Mouse (Mus musculus) liver, embryonic 16.5 days (tissue): Measurements from ENCODE around the gene Atp13a4. TPM values are rescaled to one million over a fixed set of nuclear protein-coding genes. Genes with fewer than 3 reads are reported as not detected.

Experiments used
- ATAC-seq: fragments of 200-750 bp; cut with Nextera tagmentation; 2 replicates; pipeline ENCODE4 v1.8.0; 2017; ENCODE audit warnings: low read depth, mild to moderate bottlenecking, moderate number of reproducible peaks, moderate library complexity
- H3K27ac ChIP-seq: fragments of 300-500 bp; sonication (generic); 2 replicates; pipeline ENCODE4 v1.5.1; 2014; ENCODE audit warnings: mild to moderate bottlenecking, low read length
- H3K27me3 ChIP-seq: fragments of 300-500 bp; sonication (generic); 2 replicates; pipeline ENCODE4 v1.6.1; 2014; ENCODE audit warnings: low read depth, low read length, mixed read lengths; ENCODE audit not compliant: control insufficient read depth, insufficient read depth
- H3K36me3 ChIP-seq: fragments of 300-500 bp; sonication (generic); 2 replicates; pipeline ENCODE4 v1.6.1; 2014; ENCODE audit warnings: mild to moderate bottlenecking; ENCODE audit not compliant: control insufficient read depth, insufficient read depth
- H3K4me1 ChIP-seq: fragments of 300-500 bp; sonication (generic); 2 replicates; pipeline ENCODE4 v1.6.1; 2014; ENCODE audit warnings: low read depth, low read length, mixed read lengths; ENCODE audit not compliant: control insufficient read depth
- H3K4me2 ChIP-seq: fragments of 300-500 bp; sonication (generic); 2 replicates; pipeline ENCODE4 v1.6.1; 2014; ENCODE audit warnings: low read depth, low read length, mixed read lengths
- H3K4me3 ChIP-seq: fragments of 300-500 bp; sonication (generic); 2 replicates; pipeline ENCODE4 v1.5.1; 2014; ENCODE audit warnings: low read depth, mild to moderate bottlenecking, low read length
- H3K9ac ChIP-seq: fragments of 300-500 bp; sonication (generic); 2 replicates; pipeline ENCODE4 v1.6.1; 2014; ENCODE audit warnings: low read depth, low read length
- H3K9me3 ChIP-seq: fragments of 300-500 bp; sonication (generic); replicated peaks from 2 replicates; pipeline ENCODE4 v1.6.1; 2016; ENCODE audit warnings: low read length; ENCODE audit not compliant: control insufficient read depth
- WGBS: fragments of 180-500 bp; shearing (Covaris S2); extraction: QIAGEN DNeasy Blood & Tissue Kit; methylation state at CpG from one replicate; pipeline ENCODE4 v1.1.7; 2014; ENCODE audit not compliant: insufficient replicate concordance; 5-methylcytosine and 5-hydroxymethylcytosine counted together
- polyA plus RNA-seq: library from polyadenylated mRNA; unstranded; fragments of >200 nt; fragmentation: Nextera tagmentation; extraction: Ambion mirVana; gene quantifications from 2 replicates; pipeline ENCODE4 v1.2.1, GENCODE M21; 2015

The Atp13a4 gene
- polyA plus RNA-seq, 1 experiment from 2014 or later: not detected

DNA sequence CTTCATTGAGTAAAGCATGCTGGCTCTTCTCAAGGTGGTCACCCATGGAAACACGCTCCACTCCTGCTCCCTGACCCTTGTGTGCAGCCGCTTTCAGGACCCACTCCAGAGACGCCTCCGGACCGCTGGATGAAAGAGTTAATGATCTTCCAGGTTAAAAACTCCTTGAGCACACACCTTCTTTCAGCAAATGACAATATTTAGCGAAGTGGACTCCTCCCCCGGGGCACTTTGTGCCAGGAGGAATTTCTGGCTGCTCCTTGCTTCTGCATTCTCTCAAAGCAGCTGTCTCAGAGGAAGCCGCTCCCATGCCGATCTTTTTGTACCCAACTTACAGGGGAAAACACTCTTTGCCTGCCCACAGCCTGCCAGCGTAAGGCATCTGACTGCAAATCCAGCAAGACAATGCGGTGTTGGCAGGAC, 3.4 kb downstream of the Atp13a4 start:
- ATAC-seq: no peak
- no peaks in the 10 kb centered on the region; the same call in 1 of the 2 replicates for H3K4me1 ChIP-seq
- H3K36me3 ChIP-seq: no peaks in the 10 kb centered on the region
- H3K27me3 ChIP-seq: no peaks in the 10 kb centered on the region
- no peaks in the 10 kb centered on the region for H3K9me3 ChIP-seq
- no peak overlapping the region for H3K4me2 ChIP-seq
- H3K27ac ChIP-seq: no peak overlapping the region
- 66% methylated on average over 11 of the region's 11 CpGs for WGBS
- H3K4me3 ChIP-seq: no peak overlapping the region
- H3K9ac ChIP-seq: no peak overlapping the region

DNA sequence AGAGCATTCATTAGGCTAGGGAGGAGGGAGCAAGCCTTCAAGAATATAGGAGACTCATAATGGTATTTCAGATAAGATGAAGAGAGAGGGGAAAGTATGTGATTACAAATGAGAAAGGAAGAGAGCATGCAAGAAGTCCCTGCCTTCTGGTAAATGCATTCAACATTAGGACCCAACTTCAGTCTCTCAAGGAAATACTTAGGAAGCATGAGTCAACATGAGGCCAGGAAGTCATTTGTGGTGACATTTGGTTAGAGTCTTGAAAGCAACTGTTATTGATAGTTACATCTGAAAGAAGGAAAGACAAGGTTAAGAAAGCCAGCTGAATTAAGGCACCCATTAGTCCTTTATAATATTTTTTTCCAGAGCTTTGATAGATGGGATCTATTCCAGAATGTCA, 4.8 kb downstream of the Atp13a4 start:
- Histone ChIP-seq H3K4me1 (no peaks in the 10 kb centered on the region; the same call in 1 of the 2 replicates), H3K27me3 (no peaks in the 10 kb centered on the region), H3K27ac (no peak overlapping the region), H3K4me3 (no peak overlapping the region), H3K4me2 (no peak overlapping the region), H3K9me3 (no peaks in the 10 kb centered on the region), H3K9ac (no peak overlapping the region), H3K36me3 (no peaks in the 10 kb centered on the region)
- ATAC-seq: no peak

DNA sequence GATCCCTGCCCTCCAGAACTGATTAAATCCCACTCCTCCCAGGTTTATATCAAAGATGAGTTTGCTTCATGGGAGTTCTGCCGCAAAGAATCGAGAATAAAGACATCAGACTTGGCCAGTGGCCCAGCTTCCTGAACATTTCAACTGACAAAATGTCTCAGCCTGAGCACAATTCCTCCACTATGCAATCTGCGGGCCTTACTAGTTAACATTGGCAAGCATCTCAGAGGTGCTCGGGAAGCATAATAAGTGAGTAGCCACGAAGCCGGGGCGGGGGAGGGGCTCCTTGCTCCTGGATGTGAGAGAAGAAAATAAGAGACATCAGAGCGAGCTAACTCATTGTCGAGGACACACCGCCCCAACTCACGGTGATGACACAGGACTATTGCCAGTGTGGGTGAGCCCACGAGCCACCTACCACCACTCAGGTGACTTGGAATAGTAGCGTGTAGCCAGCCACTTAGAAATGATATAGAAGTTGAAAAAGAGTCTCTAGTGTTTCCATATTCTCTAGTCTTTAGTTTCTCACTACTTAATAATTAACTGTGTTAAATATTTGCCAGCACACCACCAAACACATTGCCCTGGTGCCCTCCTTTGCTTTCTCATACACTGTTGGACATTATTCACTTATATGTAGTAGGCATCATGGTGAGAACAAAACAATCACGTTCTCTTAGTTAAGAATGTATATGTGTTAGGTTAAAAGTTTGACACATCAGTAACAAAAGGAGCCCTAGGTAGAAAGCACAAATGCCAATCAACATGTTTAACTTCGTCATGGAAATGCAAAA, 8.1 kb downstream of the Atp13a4 start:
- ATAC-seq: no peak
- 66% methylated on average over 15 of the region's 15 CpGs for WGBS
- Histone ChIP-seq H3K4me1 (no peaks in the 10 kb centered on the region; the same call in 1 of the 2 replicates), H3K4me3 (no peak overlapping the region), H3K36me3 (no peaks in the 10 kb centered on the region), H3K9ac (no peak overlapping the region), H3K27me3 (no peaks in the 10 kb centered on the region), H3K9me3 (no peaks in the 10 kb centered on the region), H3K27ac (no peak overlapping the region), H3K4me2 (no peak overlapping the region)

DNA sequence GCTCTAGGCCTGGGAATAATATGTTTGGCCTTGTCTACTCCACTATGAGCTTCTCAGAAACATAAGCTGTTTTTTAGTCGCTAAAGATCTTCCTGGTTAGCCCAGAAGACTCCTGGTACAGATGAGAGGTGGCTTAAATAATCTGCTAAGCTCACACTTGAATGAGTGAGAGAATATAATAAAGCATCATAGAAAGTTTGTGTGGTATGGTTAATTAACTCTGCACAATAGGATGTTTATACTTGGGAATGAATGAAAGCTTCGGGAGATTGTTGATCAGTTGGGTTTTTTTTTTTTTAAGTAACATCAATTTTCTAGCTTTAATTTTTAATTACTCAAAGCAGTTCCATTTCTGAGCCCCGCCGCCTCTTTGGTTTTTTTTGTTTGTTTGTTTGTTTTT, 8.8 kb downstream of the Atp13a4 start:
- Histone ChIP-seq H3K4me1 (no peaks in the 10 kb centered on the region; the same call in 1 of the 2 replicates), H3K27me3 (no peaks in the 10 kb centered on the region), H3K36me3 (no peaks in the 10 kb centered on the region), H3K27ac (no peak overlapping the region), H3K4me2 (no peak overlapping the region), H3K9ac (no peak overlapping the region), H3K4me3 (no peak overlapping the region), H3K9me3 (no peaks in the 10 kb centered on the region)
- no peak for ATAC-seq
- 67% methylated on average over 4 of the region's 4 CpGs for WGBS

DNA sequence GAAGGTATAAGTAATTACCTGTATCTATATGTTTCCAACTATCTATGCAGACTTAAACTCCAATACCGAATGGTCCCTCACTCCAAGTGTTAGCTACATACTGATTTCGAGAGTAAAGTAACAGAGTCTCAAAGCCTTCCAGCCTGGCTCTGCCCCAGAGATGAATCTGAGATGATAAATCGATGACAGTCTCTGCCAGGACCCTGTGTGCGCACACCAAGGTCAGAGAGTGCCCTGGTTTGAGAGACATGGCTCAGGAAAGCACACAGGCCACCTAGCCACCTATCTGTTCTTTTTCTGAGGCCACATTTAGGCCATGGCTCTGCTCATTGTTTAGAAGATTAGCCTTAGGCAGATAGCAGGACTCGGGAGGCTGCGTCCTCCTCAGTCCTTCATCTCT, 11.0 kb downstream of the Atp13a4 start:
- Histone ChIP-seq H3K36me3 (no peaks in the 10 kb centered on the region), H3K4me1 (no peaks in the 10 kb centered on the region; the same call in 1 of the 2 replicates), H3K4me3 (no peak overlapping the region), H3K4me2 (no peak overlapping the region), H3K27ac (no peak overlapping the region), H3K9me3 (no peaks in the 10 kb centered on the region), H3K27me3 (no peaks in the 10 kb centered on the region), H3K9ac (no peak overlapping the region)
- ATAC-seq: no peak
- 52% methylated on average over 6 of the region's 6 CpGs for WGBS

DNA sequence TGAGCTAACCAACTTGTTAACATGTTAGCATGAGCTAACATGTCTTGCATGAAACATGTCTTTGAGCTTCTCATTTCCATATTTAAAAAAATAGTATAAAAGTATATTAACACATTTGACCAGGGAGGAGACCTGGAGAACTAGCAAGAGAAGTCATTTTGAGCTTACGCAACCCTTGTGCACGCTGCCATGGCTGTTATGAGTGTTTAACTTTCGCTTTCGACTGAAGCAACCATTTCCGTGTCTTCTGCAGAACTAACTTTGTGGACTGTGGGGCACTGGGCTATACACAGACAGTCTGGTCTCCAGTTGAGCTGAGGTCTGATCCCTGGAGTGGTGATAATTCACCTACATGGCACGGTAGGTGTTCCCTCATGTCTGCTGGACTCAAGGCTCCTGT, 17.6 kb downstream of the Atp13a4 start:
- Histone ChIP-seq H3K9ac (no peak overlapping the region), H3K27ac (no peak overlapping the region), H3K4me1 (no peaks in the 10 kb centered on the region), H3K36me3 (no peaks in the 10 kb centered on the region), H3K4me3 (no peak overlapping the region), H3K27me3 (no peaks in the 10 kb centered on the region), H3K4me2 (no peak overlapping the region), H3K9me3 (no peaks in the 10 kb centered on the region)
- ATAC-seq: peak; percentile 45; the same call in 1 of the 2 replicates
- 70% methylated on average over 6 of the region's 6 CpGs for WGBS

DNA sequence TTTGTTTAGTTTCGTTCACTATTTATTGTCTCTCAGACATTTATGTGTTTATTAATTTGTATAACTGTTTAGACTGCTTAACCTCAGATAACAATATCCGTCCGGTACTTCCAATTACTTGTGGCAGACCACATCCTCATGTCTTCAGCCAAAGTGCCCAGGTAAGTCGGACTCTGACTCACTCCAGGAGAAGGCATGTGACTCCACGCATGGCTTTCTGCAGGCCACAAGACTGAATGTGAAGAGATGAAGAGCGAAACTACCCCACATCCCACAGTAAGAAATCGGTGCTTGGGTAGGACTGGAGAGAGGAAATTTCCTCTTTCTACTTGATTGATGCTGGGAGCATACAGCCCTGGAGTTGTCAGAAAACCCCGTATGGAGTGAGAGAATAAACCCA, 18.1 kb downstream of the Atp13a4 start:
- H3K4me1 ChIP-seq: no peaks in the 10 kb centered on the region
- H3K4me3 ChIP-seq: no peak overlapping the region
- 69% methylated on average over 8 of the region's 8 CpGs for WGBS
- H3K9me3 ChIP-seq: no peaks in the 10 kb centered on the region
- no peak overlapping the region for H3K4me2 ChIP-seq
- H3K36me3 ChIP-seq: no peaks in the 10 kb centered on the region
- no peak overlapping the region for H3K9ac ChIP-seq
- no peaks in the 10 kb centered on the region for H3K27me3 ChIP-seq
- ATAC-seq: no peak
- no peak overlapping the region for H3K27ac ChIP-seq

DNA sequence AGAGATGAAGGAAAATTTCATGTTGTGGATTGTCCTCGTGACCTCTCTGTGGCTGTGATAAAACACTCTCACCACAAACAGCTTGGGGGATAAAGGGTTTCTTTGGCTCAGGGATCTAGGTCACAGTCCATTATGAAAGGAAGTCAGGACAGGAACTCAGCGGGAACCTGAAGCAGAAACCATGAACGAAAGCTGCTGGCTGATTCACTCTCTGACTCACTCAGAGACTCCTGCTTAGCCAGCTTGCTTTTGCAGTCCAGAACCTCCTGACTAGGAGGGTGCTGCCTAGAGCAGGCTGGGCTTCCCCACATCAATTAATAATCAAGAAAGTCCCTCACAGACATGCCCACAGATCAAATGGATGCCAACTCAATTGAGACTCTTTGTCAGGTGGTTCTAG, 32.2 kb downstream of the Atp13a4 start:
- Histone ChIP-seq H3K9ac (no peak overlapping the region), H3K4me1 (no peaks in the 10 kb centered on the region), H3K9me3 (no peaks in the 10 kb centered on the region), H3K27me3 (no peaks in the 10 kb centered on the region), H3K36me3 (no peaks in the 10 kb centered on the region), H3K4me3 (no peak overlapping the region), H3K4me2 (no peak overlapping the region), H3K27ac (no peak overlapping the region)
- no peak for ATAC-seq
- 31% methylated on average over 3 of the region's 3 CpGs for WGBS

DNA sequence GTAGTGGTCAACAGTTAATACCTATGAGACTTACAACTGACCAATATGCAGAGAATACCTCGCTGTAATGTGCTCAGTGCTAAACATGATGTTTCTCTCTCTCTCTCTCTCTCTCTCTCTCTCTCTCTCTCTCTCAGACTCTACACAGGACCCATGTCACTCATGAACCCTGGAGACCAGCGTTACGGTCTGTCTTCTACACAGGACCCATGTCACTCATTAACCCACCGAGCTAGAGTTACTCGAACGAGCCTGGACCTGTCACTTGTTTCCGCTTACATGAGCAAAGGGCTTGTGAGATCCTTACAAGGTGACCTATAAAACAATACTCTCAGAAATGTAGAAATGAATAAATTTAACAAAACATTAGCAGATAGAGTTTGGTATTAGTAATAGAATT, 33.9 kb downstream of the Atp13a4 start:
- H3K27ac ChIP-seq: no peak overlapping the region
- 56% methylated on average over 7 of the region's 7 CpGs for WGBS
- no peaks in the 10 kb centered on the region for H3K4me1 ChIP-seq
- no peaks in the 10 kb centered on the region for H3K27me3 ChIP-seq
- no peak overlapping the region for H3K4me2 ChIP-seq
- no peak overlapping the region for H3K4me3 ChIP-seq
- H3K9ac ChIP-seq: no peak overlapping the region
- H3K9me3 ChIP-seq: no peaks in the 10 kb centered on the region
- no peak for ATAC-seq
- no peaks in the 10 kb centered on the region for H3K36me3 ChIP-seq
